Mouse (Mus musculus): Measurements from ENCODE around the gene Tapbpl. TPM values are rescaled to one million over a fixed set of nuclear protein-coding genes. Genes with fewer than 3 reads are reported as not detected.
"Not testable (repeated sequence)": the region's sequence is repeated elsewhere in the genome, so short reads cannot be mapped to it uniquely, and the experiment has no call there.

The Tapbpl gene
- 3.4 and 4.2 TPM in 2 replicates for polyA plus RNA-seq (2015; fragmentation: Nextera tagmentation; extraction: Ambion mirVana)

DNA sequence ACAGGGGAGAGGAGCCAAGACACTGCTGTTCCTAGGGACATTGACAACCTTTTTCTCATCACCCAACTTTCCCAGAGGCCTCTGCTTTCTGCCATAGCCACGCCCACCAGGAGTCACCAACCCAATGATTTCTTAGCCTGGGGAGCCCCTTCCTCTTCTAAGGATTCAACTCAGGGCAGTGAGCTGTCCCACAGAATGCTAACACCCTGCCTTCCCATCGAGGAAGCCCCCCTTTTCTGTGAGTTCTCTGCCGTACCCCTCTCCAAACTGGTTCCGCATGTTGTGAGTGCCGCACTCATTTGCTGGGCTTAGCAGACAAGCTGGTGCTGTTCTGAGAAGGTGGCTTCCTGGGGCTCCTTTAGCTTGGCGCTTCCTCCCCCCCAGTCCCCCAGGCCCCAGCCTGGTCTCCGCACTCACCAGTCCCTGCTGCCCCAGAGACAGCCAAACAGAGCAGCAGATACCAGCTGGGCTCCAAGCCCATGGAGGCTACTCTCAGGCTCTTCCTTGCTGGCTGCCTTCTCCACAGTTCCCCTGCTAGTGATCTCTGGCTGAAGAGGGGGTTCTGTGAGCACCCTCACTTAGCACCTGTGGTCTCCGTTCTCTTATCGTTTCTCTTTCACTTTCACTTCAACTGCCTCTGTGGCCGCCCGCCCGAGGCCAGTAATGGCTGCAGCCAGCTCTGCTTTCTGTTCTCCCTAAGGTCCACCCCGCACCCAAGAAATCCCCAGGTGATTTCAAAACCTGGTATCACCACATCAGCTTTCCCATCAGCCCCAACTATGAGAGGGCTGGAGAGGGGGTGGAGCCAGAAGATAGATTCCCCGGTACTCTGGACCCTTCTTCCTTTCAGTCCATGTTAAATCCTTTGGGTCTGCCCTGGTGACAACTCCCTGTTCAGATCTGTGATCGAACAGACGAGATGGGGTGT lies at the start of gene Tapbpl:
TSS of gene Tapbpl (minus strand) at position 744 of the 928 bp plus-strand sequence.
- peak within 1 kb of the TSS; percentile 63 for H3K4me3 ChIP-seq
- H3K4me1 ChIP-seq: peaks cover 36% of the 10 kb centered on the region
- H3K27me3 ChIP-seq (replicated peaks): no peaks in the 10 kb centered on the region
- peak within 1 kb of the TSS; percentile 84 for H3K9ac ChIP-seq
- no peaks in the 10 kb centered on the region for H3K36me3 ChIP-seq
- H3K4me2 ChIP-seq: peak within 1 kb of the TSS; percentile 80
- WGBS: 1% methylated on average over 16 of the region's 16 CpGs
- H3K9me3 ChIP-seq: no peaks in the 10 kb centered on the region
- ATAC-seq (ENCODE audit: extremely low read depth, insufficient number of reproducible peaks, low FRiP score, low TSS enrichment): no peak
- H3K27ac ChIP-seq (replicated peaks): peak within 1 kb of the TSS; percentile 84

- 54% methylated on average over 8 of the region's 8 CpGs for WGBS
- no peak for ATAC-seq (ENCODE audit: extremely low read depth, insufficient number of reproducible peaks, low FRiP score, low TSS enrichment)
These were observed 48.1 kb upstream of the Tapbpl start for GRCm38 (mm10) chr6:125279729-125280128.

DNA sequence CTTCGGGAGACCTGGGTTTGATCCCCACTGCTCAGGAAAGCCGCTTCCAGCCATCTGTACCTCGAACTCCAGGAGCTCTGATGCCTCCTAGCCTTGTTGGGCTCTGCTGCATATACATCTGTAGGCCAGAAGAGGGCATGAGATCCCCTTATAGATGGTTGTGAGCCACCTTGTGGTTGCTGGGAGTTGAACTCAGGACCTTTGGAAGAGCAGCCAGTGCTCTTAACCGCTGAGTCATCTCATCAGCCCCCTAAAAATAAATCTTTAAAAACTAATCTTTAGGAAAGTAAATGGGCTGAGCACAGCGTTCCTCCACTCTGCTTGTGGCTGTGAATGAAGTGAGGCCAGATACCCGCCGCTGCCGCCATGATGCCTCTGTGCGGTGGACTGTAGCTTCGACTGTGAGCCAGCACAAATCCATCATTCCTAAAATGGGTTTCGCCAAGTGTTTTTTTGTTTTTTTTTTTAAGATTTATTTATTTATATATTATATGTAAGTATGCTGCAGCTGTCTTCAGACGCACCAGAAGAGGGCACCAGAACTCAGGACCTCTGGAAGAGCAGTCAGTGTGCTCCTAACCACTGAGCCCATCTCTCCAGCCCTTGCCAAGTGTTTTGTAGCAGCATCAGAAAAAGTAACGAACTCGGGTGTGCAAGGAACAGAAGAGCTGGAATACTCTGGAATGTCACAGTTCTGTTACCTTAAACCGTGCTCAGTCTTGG lies 43.3 kb upstream of the Tapbpl start:
- WGBS: 52% methylated on average over 15 of the region's 15 CpGs
- H3K27me3 ChIP-seq (replicated peaks): peaks cover 22% of the 10 kb centered on the region; the same call in 1 of the 2 replicates
- H3K4me1 ChIP-seq: peaks cover 6% of the 10 kb centered on the region; the same call in 1 of the 2 replicates
- no peak overlapping the region for H3K4me2 ChIP-seq
- H3K27ac ChIP-seq (replicated peaks): no peak overlapping the region
- H3K36me3 ChIP-seq: no peaks in the 10 kb centered on the region
- no peaks in the 10 kb centered on the region for H3K9me3 ChIP-seq
- H3K4me3 ChIP-seq: no peak overlapping the region
- ATAC-seq (ENCODE audit: extremely low read depth, insufficient number of reproducible peaks, low FRiP score, low TSS enrichment): no peak
- no peak overlapping the region for H3K9ac ChIP-seq

More at GRCm38 (mm10) chr6:125279729-125280128, 48.1 kb upstream of the Tapbpl start:
- Histone ChIP-seq H3K36me3 (no peaks in the 10 kb centered on the region), H3K27me3 (replicated peaks) (0 out of 2 replicates have a peak, but pooled peaks cover 13% of the 10 kb centered on the region), H3K9ac (no peak overlapping the region), H3K27ac (replicated peaks) (no peak overlapping the region), H3K4me3 (no peak overlapping the region), H3K9me3 (no peaks in the 10 kb centered on the region), H3K4me2 (no peak overlapping the region), H3K4me1 (no peaks in the 10 kb centered on the region)

DNA sequence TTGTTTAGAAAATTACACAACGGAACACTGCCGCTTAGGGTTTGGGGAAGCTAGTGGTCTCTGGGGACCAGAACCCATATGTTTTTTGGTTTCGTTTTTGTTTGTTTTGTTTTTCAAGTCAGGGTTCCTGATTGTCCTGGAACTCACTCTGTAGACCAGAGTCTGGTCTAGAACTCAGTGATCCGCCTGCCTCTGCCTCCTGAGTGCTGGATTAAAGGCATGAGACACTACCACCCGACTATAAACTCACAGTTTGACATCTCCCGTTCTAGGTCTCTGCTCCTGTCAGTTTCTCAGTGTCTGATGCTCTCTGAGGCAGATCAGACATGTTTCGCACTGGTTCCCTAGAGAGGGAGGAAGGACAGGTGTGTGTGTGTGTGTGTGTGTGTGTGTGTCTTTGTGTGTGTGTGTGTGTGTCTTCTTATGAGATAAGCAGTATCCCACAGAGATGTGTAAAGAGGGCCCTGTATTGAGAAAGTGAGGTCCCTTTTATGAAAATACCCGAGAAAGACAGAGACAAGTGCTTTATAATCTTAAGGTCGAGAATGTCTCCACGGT lies 40.6 kb upstream of the Tapbpl start:
- WGBS: 66% methylated on average over 10 of the region's 10 CpGs
- Histone ChIP-seq H3K9me3 (no peaks in the 10 kb centered on the region), H3K27me3 (replicated peaks) (peaks cover 18% of the 10 kb centered on the region; the same call in 1 of the 2 replicates)

DNA sequence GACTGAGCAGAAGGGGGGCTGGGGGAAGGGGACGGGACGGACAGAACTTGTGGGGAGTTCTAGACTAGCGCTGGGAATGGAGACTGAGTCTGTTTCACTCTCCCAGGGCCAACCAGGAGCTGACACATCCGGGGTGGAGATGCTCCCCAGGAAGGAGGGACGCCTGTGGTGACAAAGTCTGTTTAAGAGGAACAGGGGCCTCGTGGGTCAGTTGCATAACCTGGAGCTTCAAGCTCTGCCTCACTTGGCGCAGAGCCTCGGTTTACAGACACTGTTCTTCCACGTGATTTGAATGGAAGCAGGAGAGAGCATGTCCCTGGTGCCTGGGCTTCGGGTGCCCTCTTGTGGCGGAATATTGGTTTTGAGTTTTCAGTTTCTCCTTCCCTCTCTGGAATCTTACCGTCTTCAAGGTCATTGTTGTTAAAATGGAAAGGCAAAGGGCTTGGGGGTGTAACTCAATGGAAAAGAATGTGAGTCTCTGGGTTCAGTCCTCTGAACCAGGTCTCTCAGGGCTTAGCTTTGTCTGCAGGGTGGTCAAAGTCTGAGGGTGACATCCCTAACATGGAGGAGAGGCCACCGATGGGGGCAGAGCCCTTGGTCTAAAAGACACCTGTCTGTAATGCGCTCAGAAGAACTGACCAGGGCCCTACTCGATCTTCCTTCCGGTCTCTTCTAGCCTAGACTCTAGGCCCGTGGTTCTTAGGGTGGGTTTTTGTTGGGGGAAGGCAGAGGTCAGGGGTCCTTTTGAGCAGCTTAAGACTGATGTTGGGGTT lies 40.0 kb upstream of the Tapbpl start:
- peaks cover 17% of the 10 kb centered on the region; the same call in 1 of the 2 replicates for H3K27me3 ChIP-seq (replicated peaks)
- peak; percentile 69; the same call in 1 of the 2 replicates for ATAC-seq (ENCODE audit: extremely low read depth, insufficient number of reproducible peaks, low FRiP score, low TSS enrichment)
- H3K9me3 ChIP-seq: no peaks in the 10 kb centered on the region
- H3K9ac ChIP-seq: peak overlapping the region; percentile 57
- no peaks in the 10 kb centered on the region for H3K36me3 ChIP-seq
- H3K27ac ChIP-seq (replicated peaks): no peak overlapping the region
- WGBS: 18% methylated on average over 17 of the region's 17 CpGs
- H3K4me2 ChIP-seq: peak overlapping the region; percentile 63
- H3K4me1 ChIP-seq: peaks cover 6% of the 10 kb centered on the region; the same call in 1 of the 2 replicates
- H3K4me3 ChIP-seq: 0 out of 2 replicates have a peak overlapping the region, but pooled peaks have one; percentile 19

More for the DNA sequence above, 40.6 kb upstream of the Tapbpl start:
- ATAC-seq (ENCODE audit: extremely low read depth, insufficient number of reproducible peaks, low FRiP score, low TSS enrichment): no peak
- no peak overlapping the region for H3K9ac ChIP-seq
- H3K4me3 ChIP-seq: no peak overlapping the region
- no peaks in the 10 kb centered on the region for H3K36me3 ChIP-seq
- peaks cover 6% of the 10 kb centered on the region; the same call in 1 of the 2 replicates for H3K4me1 ChIP-seq
- H3K4me2 ChIP-seq: no peak overlapping the region
- H3K27ac ChIP-seq (replicated peaks): no peak overlapping the region

- ATAC-seq (ENCODE audit: extremely low read depth, insufficient number of reproducible peaks, low FRiP score, low TSS enrichment): no peak
- Histone ChIP-seq H3K27me3 (replicated peaks) (peaks cover 22% of the 10 kb centered on the region), H3K4me3 (no peak overlapping the region)
These were observed 37.1 kb upstream of the Tapbpl start for GRCm38 (mm10) chr6:125268799-125269198.

DNA sequence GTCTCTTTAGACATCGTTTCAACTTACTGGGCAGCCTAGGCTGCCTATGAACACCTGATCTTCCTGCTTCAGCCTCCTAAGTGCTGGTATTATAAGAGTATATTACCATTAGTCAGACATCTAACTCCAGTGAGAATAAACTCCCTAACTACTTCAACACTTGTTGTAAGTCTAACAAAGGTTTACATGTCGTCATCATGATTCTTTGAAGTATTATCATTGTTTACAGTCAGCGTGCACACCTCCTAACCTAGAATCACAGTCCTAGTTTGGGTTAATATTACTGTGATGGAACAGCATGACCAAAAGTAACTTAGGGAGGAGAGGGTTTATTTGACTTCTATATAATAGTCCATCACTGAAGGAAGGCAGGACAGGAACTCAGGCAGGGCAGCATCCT lies 35.8 kb upstream of the Tapbpl start:
- H3K4me2 ChIP-seq: no peak overlapping the region
- WGBS: 73% methylated on average over 3 of the region's 3 CpGs

More at GRCm38 (mm10) chr6:125268799-125269198, 37.1 kb upstream of the Tapbpl start:
- Histone ChIP-seq H3K9ac (no peak overlapping the region), H3K4me2 (no peak overlapping the region), H3K27ac (replicated peaks) (no peak overlapping the region), H3K4me1 (peaks cover 6% of the 10 kb centered on the region; the same call in 1 of the 2 replicates), H3K9me3 (no peaks in the 10 kb centered on the region), H3K36me3 (no peaks in the 10 kb centered on the region)
- WGBS: 53% methylated on average over 6 of the region's 6 CpGs

DNA sequence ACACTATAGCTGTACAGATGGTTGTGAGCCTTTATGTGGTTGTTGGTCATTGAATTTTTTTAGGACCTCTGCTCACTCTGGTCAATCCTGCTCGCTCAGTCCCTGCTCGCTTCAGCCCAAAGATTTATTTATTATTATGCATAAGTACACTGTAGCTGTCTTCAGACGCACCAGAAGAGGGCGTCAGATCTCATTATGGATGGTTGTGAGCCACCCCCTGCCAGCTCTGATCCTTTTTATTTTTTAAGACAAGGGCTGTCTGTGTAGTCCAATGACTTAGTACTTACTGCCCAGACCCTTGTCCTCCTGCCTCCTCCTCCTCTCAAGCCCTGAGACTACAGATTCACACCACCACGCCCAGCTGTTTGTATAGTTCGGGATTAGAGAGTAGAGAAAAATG lies 34.9 kb upstream of the Tapbpl start:
- WGBS: 60% methylated on average over 6 of the region's 6 CpGs
- ATAC-seq (ENCODE audit: extremely low read depth, insufficient number of reproducible peaks, low FRiP score, low TSS enrichment): not testable (repeated sequence)

More for the DNA sequence above, 35.8 kb upstream of the Tapbpl start:
- Histone ChIP-seq H3K27ac (replicated peaks) (no peak overlapping the region), H3K36me3 (no peaks in the 10 kb centered on the region), H3K4me3 (no peak overlapping the region), H3K4me1 (peaks cover 6% of the 10 kb centered on the region; the same call in 1 of the 2 replicates), H3K27me3 (replicated peaks) (peaks cover 20% of the 10 kb centered on the region), H3K9me3 (no peaks in the 10 kb centered on the region), H3K9ac (no peak overlapping the region)
- ATAC-seq (ENCODE audit: extremely low read depth, insufficient number of reproducible peaks, low FRiP score, low TSS enrichment): no peak

DNA sequence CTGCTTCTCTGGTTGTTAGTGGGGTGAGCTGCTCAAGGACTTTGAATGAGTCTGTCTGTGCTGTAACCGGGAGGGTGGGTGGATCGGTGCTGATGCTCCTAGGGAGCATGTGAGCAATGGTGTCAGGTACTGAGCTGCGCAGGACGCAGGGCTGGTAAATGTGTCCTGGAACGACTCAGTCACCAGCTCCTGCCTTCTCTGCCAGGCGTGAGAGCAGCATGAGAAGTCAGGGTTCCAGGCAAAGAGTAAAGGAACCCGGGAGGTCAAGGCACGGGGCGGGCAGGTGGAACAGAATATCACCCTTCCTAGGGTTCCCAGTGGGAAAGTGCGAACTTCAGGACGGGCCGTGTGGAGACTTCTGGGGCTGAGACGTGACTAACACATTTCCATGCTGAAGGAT lies 34.4 kb upstream of the Tapbpl start:
- Histone ChIP-seq H3K27me3 (replicated peaks) (peaks cover 20% of the 10 kb centered on the region), H3K27ac (replicated peaks) (no peak overlapping the region), H3K4me3 (no peak overlapping the region), H3K36me3 (no peaks in the 10 kb centered on the region), H3K4me2 (no peak overlapping the region), H3K4me1 (no peaks in the 10 kb centered on the region), H3K9me3 (no peaks in the 10 kb centered on the region), H3K9ac (no peak overlapping the region)
- 53% methylated on average over 13 of the region's 13 CpGs for WGBS
- ATAC-seq (ENCODE audit: extremely low read depth, insufficient number of reproducible peaks, low FRiP score, low TSS enrichment): no peak

More for the DNA sequence above, 34.9 kb upstream of the Tapbpl start:
- not testable (repeated sequence) for H3K4me2 ChIP-seq; H3K27ac ChIP-seq (replicated peaks); H3K9ac ChIP-seq; H3K9me3 ChIP-seq; H3K36me3 ChIP-seq; H3K4me1 ChIP-seq; H3K4me3 ChIP-seq
- peaks cover 20% of the 10 kb centered on the region for H3K27me3 ChIP-seq (replicated peaks)

GRCm38 (mm10) chr6:125265239-125265638 lies 33.6 kb upstream of the Tapbpl start:
- Histone ChIP-seq H3K4me1 (no peaks in the 10 kb centered on the region), H3K4me3 (no peak overlapping the region), H3K9me3 (no peaks in the 10 kb centered on the region), H3K27me3 (replicated peaks) (peaks cover 13% of the 10 kb centered on the region; the same call in 1 of the 2 replicates), H3K36me3 (no peaks in the 10 kb centered on the region), H3K4me2 (no peak overlapping the region), H3K27ac (replicated peaks) (no peak overlapping the region), H3K9ac (no peak overlapping the region)
- ATAC-seq (ENCODE audit: extremely low read depth, insufficient number of reproducible peaks, low FRiP score, low TSS enrichment): no peak
- 44% methylated on average over 10 of the region's 10 CpGs for WGBS

All from heart, embryonic 13.5 days (tissue).